16 mouse cellular contexts compared by ENCODE assay signal in genomic region chr11:8344938-8345337, GRCm38 (mm10).
"Had no signal": no experiment of that assay in that cellular context is flagged by ENCODE, and none has a peak within 500 bp of the region (broad histone marks: within the 10 kb centered on the region; RNA-seq: fewer than 3 reads in every experiment).

No protein-coding gene starts in this region.

- DNase-seq: kidney, adult 8-10 months; kidney, postnatal 25 days; layer of hippocampus, postnatal 36 days; liver; right cerebral cortex, postnatal 14 days; thymus, adult 18-20 months; thymus, postnatal 14 days had no signal

- ATAC-seq: intestine, embryonic 16.5 days; midbrain, embryonic 15.5 days had no signal

- H3K9me3 ChIP-seq: hindbrain, embryonic 15.5 days; limb, embryonic 12.5 days; midbrain, embryonic 15.5 days; neural tube, embryonic 12.5 days had no signal

- H3K4me1 ChIP-seq: hindbrain, embryonic 15.5 days; limb, embryonic 12.5 days; megakaryocyte, embryonic 14.5 days; midbrain, embryonic 15.5 days; neural tube, embryonic 12.5 days had no signal

- H3K36me3 ChIP-seq: hindbrain, embryonic 15.5 days; limb, embryonic 12.5 days; midbrain, embryonic 15.5 days; neural tube, embryonic 12.5 days had no signal

- H3K9ac ChIP-seq: hindbrain, embryonic 15.5 days; limb, embryonic 12.5 days; liver, embryonic 14.5 days; midbrain, embryonic 15.5 days; neural tube, embryonic 12.5 days had no signal

- H3K4me2 ChIP-seq: hindbrain, embryonic 15.5 days; limb, embryonic 12.5 days; midbrain, embryonic 11.5 days; midbrain, embryonic 15.5 days; neural tube, embryonic 12.5 days had no signal

- H3K27ac ChIP-seq: hindbrain, embryonic 15.5 days; limb, embryonic 12.5 days; liver, embryonic 14.5 days; macrophage; midbrain, embryonic 15.5 days; neural tube, embryonic 12.5 days had no signal

- H3K4me3 ChIP-seq: hindbrain, embryonic 15.5 days; limb, embryonic 12.5 days; megakaryocyte, embryonic 14.5 days; midbrain, embryonic 15.5 days; neural tube, embryonic 12.5 days had no signal

- H3K27me3 ChIP-seq: hindbrain, embryonic 15.5 days; limb, embryonic 12.5 days; megakaryocyte, embryonic 14.5 days; midbrain, embryonic 15.5 days; neural tube, embryonic 12.5 days had no signal
